Mouse (Mus musculus): ENCODE results near the gene Sppl2b.
A peak's percentile ranks its signal among the peaks of the same experiment; 100 is the strongest.
"Not testable (repeated sequence)": the region's sequence is repeated elsewhere in the genome, so short reads cannot be mapped to it uniquely, and the experiment has no call there.

Sppl2b gene

DNA sequence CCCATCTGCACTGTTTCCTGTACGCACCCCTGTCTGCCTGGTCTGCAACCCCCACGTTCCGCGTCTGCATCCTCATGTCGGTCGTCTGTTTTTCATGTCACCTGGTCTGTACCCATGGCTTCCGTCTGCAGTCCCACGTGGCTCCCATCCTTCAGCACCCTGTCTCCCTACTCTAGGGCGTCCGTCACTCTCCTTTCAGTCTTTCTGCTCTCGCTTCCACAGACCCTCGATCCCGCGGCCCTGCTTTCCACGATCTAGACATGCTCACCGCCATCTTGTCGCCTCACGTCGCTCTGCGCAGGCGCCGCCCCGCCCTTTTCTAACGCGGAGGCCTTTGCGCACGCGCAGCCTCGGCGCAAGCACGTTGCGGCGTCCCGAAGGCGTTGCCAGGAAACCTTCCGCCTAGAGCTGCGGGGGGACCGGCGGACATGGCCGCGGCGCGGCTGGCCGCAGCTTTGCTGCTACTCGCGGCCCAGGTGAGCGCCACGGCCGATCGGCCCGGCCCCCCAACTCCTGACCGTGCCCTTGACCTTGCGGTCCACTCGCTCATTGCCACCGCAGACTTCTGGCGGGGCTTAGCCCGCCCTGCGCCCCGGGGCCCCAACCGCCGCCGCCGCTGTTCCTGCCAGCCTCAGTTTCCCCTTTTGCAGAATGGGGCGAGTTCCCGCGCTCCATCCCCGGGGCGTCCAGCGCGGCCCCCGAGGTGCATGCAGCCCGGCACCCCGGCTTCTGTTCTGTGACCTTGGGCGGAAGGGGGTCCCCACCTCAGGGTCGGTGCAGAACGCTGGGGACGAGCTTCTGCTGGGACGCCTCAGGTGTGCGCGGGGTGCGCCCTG, at the start of gene Sppl2b, which contains the start of gene Lsm7:
Gene Sppl2b, plus strand, starts transcription at position 363 of the 836 bp plus-strand sequence.
Gene Lsm7, minus strand, starts transcription at position 297 of the 836 bp plus-strand sequence.
- DNase-seq (ENCODE audit: low spot score) = peak; percentile 93

DNA sequence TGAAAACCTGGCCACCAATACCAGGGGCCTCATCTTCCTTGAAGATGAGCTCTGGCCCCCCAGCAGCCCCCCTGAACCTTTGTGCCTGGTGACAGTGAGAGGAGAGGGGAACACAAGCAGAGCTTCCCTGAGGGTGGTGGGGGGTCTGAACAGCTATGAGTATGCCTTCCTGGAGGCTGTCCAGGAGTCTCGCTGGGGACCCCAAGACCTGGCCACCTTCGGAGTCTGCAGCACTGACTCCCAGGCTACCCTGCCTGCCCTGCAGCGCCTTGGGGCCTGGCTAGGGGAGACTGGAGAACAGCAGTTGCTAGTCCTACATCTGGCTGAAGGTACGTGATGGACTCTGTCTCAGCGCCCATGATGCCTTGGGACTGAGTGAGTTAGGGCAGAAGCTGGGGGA, 49.8 kb upstream of the Sppl2b start:
- DNase-seq (ENCODE audit: low spot score) = no peak

GRCm38 (mm10) chr10:80805925-80806324, 49.1 kb upstream of the Sppl2b start:
- peak; percentile 52 for DNase-seq (ENCODE audit: low spot score)

GRCm38 (mm10) chr10:80806341-80807056, 48.6 kb upstream of the Sppl2b start:
- no peak for DNase-seq (ENCODE audit: low spot score)

DNA sequence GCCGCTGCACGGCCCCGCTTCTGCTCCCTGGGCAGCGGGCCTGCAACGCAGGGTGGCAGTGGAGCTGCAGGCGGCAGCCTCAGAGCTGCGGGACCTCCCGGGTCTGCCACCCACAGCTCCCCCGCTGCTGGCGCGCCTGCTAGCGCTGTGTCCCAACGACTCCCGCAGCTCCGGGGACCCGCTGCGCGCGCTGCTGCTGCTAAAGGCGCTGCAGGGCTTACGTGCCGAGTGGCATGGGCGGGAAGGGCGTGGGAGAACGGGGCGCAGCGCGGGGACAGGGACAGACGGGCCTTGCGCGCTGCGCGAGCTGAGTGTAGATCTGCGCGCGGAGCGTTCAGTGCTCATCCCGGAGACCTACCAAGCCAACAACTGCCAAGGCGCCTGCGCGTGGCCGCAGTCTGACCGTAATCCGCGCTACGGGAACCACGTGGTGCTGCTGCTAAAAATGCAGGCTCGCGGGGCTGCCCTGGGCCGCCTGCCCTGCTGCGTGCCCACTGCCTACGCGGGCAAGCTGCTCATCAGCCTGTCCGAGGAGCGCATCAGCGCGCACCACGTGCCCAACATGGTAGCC, 47.9 kb upstream of the Sppl2b start:
- no peak for DNase-seq (ENCODE audit: low spot score)

- DNase-seq (ENCODE audit: low spot score) = no peak
Observed at GRCm38 (mm10) chr10:80808099-80808984, 46.7 kb upstream of the Sppl2b start.

DNA sequence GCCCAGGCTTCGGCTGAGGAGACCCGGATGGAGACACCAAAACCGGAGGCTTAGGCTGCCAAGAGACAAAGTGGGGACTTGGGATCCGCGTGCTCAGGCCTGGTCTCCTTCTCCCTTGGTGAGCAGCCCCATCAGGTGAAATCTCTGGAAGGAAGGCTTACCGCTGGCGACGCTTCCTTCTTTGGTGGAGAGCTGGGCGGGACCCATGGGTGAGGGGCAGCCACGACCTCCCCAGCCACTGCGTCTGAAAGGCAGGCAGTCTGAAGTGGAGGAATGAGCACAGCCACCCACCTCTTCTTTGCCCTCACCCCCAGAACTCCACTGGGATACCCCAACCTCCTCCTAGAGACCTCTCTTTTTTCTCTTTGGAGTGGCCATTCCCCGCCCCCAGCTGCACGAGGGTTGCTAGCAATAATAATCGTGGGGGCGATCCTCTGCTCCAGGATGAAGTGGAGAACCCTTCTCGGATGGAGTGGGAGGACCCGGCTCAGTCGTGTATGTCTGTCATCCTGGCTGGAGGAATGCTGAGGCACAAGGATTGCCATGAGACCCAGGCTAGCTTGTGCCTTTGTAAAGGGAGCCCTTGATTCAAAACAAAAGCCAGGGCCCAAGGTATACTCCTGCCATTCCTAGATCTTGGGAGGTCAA, 46.0 kb upstream of the Sppl2b start:
- no peak for DNase-seq (ENCODE audit: low spot score)

DNA sequence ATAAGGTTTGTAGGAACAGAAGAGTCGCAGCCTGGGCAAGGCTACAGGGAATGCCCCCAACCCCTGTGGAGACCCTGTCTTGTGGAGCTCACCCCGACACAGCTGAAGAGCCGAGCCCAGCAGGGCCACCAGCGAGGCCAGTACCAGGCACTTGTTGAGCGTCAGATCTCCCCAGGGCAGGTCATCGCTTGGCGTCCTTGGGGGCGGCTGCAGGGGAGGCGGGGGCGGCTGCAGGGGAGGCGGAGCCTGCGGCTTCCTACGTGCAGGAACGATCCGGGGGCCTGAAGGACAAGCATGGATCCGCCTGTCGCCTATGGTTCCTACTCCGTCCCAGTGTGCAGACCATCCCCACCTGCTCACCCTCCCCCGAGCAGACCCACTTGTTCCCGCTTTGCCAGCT, 45.0 kb upstream of the Sppl2b start:
- DNase-seq (ENCODE audit: low spot score) = no peak

DNA sequence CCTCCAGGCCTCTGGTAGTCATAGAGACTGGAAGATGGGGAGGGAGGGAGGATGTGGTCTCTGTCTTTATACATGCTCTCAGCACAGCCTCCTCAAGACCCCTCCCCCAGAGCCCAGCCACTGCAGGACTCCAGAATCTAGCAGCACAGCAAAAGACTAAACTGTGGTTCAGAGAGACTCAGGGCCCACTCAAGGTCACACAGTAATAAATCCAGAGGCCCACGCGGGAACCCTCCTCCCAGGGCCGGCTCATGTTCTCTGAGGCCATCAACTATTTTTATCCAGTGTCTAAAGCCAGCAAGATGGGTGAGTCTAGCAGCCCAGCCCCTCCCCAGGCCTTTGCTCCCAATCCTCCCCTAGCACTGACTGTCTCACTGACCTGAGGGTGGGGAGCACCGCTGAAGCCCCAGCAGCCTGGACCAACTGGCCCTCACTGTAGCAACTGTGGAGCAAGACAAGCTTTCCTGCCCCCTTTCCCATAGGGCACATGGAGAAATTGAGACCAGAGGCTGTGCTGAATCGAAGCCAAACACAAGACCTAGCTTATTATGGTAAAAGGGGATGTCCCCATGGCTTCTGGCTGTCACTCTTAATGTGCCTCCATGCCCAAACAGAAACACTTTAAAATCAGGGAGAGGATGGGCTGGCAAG, 42.6 kb upstream of the Sppl2b start:
- DNase-seq (ENCODE audit: low spot score) = no peak

DNA sequence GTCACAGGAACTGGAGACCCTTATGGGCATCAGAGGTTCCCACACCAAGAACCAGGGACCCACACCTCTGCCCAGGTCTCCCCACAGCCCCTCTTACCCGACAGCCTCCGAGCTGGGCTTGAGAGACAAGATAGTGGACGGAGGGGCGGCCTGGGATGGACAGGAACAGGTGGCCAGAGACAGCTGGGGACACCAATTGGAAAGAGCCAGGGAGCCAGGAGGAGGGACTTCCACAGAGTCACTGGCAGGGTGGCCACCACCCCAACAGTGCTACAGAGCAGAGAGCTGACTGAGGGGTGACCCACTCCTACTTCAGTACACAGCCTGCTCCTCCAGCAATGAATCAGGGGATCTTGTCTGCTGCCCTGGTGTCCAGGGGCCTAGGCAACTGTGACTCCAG, 41.7 kb upstream of the Sppl2b start, which contains the start of gene Jsrp1:
Gene Jsrp1, minus strand, starts transcription at position 133 of the 400 bp plus-strand sequence.
- DNase-seq (ENCODE audit: low spot score) = no peak

DNA sequence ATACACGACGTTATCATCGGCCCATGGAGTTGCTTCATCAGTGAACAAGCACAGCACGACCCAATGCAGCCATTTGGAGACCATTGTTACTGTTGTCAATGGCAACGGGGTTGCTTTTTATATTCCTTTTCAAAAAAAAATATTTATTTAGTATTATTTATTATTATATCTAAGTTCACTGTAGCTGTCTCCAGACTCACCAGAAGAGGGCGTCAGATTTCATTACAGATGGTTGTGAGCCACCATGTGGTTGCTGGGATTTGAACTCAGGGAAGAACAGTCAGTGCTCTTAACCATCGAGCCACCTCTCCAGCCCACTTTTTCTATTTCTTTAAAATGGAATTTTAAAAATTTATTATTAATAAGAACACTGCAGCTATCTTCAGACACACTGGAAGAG, 40.3 kb upstream of the Sppl2b start:
- DNase-seq (ENCODE audit: low spot score) = no peak

DNA sequence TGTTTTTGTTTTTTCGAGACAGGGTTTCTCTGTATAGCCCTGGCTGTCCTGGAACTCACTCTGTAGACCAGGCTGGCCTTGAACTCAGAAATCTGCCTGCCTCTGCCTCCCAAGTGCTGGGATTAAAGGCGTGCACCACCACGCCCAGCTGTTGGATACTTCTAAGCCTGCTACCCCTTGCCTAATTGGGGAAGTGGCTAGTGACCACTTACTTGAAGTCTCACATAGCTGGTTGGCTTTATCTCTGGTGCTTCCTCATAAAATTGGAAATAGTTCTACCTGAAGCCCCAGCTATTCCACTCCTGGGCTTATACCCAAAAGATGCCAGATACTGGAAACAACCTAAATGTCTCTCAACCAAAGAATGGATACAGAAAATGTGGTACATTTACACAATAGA, 38.8 kb upstream of the Sppl2b start:
- DNase-seq (ENCODE audit: low spot score) = not testable (repeated sequence)

GRCm38 (mm10) chr10:80817164-80817563, 37.9 kb upstream of the Sppl2b start:
- no peak for DNase-seq (ENCODE audit: low spot score)

DNA sequence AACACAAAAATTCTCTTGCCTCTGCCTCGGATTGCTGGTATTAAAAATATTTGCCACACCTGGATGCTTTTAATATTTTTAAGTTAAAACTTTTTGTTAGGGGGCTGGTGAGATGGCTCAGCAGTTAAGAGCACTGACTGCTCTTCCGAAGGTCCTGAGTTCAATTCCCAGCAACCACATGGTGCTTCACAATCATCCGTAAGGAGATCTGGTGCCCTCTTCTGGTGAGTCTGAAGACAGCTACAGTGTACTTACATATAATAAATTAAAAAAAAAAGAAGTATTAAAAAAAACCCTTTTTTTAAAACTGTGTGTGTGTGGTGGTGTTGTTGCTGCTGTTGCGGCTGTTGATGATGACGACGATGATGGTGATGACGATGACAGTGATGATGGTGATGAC, 37.1 kb upstream of the Sppl2b start:
- not testable (repeated sequence) for DNase-seq (ENCODE audit: low spot score)

- no peak for DNase-seq (ENCODE audit: low spot score)
Observed at GRCm38 (mm10) chr10:80818599-80819281, 36.3 kb upstream of the Sppl2b start.

- DNase-seq (ENCODE audit: low spot score) = no peak
Observed at GRCm38 (mm10) chr10:80819406-80819805, 35.7 kb upstream of the Sppl2b start.

GRCm38 (mm10) chr10:80821991-80822390, 33.1 kb upstream of the Sppl2b start:
- DNase-seq (ENCODE audit: low spot score) = no peak

GRCm38 (mm10) chr10:80822528-80822927, 32.5 kb upstream of the Sppl2b start:
- DNase-seq (ENCODE audit: low spot score) = no peak

DNA sequence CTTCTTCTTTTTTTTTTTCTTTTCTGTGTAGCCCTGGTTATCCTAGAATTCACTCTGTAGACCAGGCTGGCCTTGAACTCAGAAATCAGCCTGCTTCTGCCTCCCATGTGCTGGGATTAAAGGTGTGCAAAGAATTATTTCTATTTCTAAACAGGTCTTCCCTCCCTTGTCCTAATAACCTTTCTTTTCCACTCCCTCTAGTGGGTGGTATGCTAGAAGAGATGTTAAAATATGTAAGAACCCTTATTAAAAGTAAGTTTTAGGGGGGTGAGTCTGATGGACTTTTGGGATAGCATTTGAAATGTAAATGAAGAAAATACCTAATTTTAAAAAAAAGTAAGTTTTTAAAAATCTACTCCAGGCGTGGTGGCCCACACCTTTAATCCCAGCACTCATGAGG, 31.8 kb upstream of the Sppl2b start:
- no peak for DNase-seq (ENCODE audit: low spot score)

Measured in urinary bladder, postnatal 10 days (tissue).